Mouse (Mus musculus) liver, embryonic 16.5 days (tissue): Measurements from ENCODE around the gene Asb1. TPM values are rescaled to one million over a fixed set of nuclear protein-coding genes. Genes with fewer than 3 reads are reported as not detected.

Source experiments
- ATAC-seq: fragments of 200-750 bp; cut with Nextera tagmentation; 2 replicates; pipeline ENCODE4 v1.8.0; 2017; ENCODE audit warnings: low read depth, mild to moderate bottlenecking, moderate number of reproducible peaks, moderate library complexity
- H3K27ac ChIP-seq: fragments of 300-500 bp; sonication (generic); 2 replicates; pipeline ENCODE4 v1.5.1; 2014; ENCODE audit warnings: mild to moderate bottlenecking, low read length
- H3K27me3 ChIP-seq: fragments of 300-500 bp; sonication (generic); 2 replicates; pipeline ENCODE4 v1.6.1; 2014; ENCODE audit warnings: low read depth, low read length, mixed read lengths; ENCODE audit not compliant: control insufficient read depth, insufficient read depth
- H3K36me3 ChIP-seq: fragments of 300-500 bp; sonication (generic); 2 replicates; pipeline ENCODE4 v1.6.1; 2014; ENCODE audit warnings: mild to moderate bottlenecking; ENCODE audit not compliant: control insufficient read depth, insufficient read depth
- H3K4me1 ChIP-seq: fragments of 300-500 bp; sonication (generic); 2 replicates; pipeline ENCODE4 v1.6.1; 2014; ENCODE audit warnings: low read depth, low read length, mixed read lengths; ENCODE audit not compliant: control insufficient read depth
- H3K4me2 ChIP-seq: fragments of 300-500 bp; sonication (generic); 2 replicates; pipeline ENCODE4 v1.6.1; 2014; ENCODE audit warnings: low read depth, low read length, mixed read lengths
- H3K4me3 ChIP-seq: fragments of 300-500 bp; sonication (generic); 2 replicates; pipeline ENCODE4 v1.5.1; 2014; ENCODE audit warnings: low read depth, mild to moderate bottlenecking, low read length
- H3K9ac ChIP-seq: fragments of 300-500 bp; sonication (generic); 2 replicates; pipeline ENCODE4 v1.6.1; 2014; ENCODE audit warnings: low read depth, low read length
- H3K9me3 ChIP-seq: fragments of 300-500 bp; sonication (generic); replicated peaks from 2 replicates; pipeline ENCODE4 v1.6.1; 2016; ENCODE audit warnings: low read length; ENCODE audit not compliant: control insufficient read depth
- WGBS: fragments of 180-500 bp; shearing (Covaris S2); extraction: QIAGEN DNeasy Blood & Tissue Kit; methylation state at CpG from one replicate; pipeline ENCODE4 v1.1.7; 2014; ENCODE audit not compliant: insufficient replicate concordance; 5-methylcytosine and 5-hydroxymethylcytosine counted together
- polyA plus RNA-seq: library from polyadenylated mRNA; unstranded; fragments of >200 nt; fragmentation: Nextera tagmentation; extraction: Ambion mirVana; gene quantifications from 2 replicates; pipeline ENCODE4 v1.2.1, GENCODE M21; 2015

The Asb1 gene
- polyA plus RNA-seq, 1 experiment from 2014 or later, result 9.2 TPM

GRCm38 (mm10) chr1:91584969-91585835 is 44.9 kb downstream of the Asb1 start:
- H3K27ac ChIP-seq, result no peak overlapping the region
- 70% methylated on average over 17 of the region's 17 CpGs for WGBS

DNA sequence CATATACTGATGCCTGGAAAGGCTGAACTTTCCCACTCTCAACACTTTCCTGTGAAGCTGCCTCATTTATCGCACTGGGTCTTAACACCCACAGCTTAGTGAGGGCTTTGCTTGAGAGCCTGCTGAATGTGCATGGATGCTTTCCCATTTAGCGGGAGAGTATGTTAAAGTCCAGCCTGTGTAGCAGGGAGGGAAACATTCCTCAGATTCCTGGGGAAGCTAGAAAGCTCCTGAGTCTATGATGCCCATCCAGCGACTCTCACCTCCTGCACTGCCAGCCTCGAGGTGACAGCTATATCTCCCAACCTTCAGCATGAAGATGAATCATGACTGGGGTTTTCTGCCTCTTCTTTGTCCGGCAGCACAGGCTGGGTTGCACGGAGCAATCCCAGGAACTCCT is 49.4 kb downstream of the Asb1 start:
- Histone ChIP-seq H3K4me1 (no peaks in the 10 kb centered on the region), H3K4me3 (no peak overlapping the region), H3K36me3 (no peaks in the 10 kb centered on the region), H3K9me3 (no peaks in the 10 kb centered on the region), H3K4me2 (no peak overlapping the region), H3K27ac (no peak overlapping the region), H3K27me3 (no peaks in the 10 kb centered on the region), H3K9ac (no peak overlapping the region)
- ATAC-seq, result no peak
- WGBS, result 53% methylated on average over 6 of the region's 6 CpGs

More at GRCm38 (mm10) chr1:91584969-91585835, 44.9 kb downstream of the Asb1 start:
- H3K27me3 ChIP-seq, result no peaks in the 10 kb centered on the region
- ATAC-seq, result no peak
- H3K4me3 ChIP-seq, result no peak overlapping the region
- no peaks in the 10 kb centered on the region for H3K9me3 ChIP-seq
- no peak overlapping the region for H3K4me2 ChIP-seq
- H3K9ac ChIP-seq, result no peak overlapping the region
- no peaks in the 10 kb centered on the region for H3K4me1 ChIP-seq
- H3K36me3 ChIP-seq, result no peaks in the 10 kb centered on the region

DNA sequence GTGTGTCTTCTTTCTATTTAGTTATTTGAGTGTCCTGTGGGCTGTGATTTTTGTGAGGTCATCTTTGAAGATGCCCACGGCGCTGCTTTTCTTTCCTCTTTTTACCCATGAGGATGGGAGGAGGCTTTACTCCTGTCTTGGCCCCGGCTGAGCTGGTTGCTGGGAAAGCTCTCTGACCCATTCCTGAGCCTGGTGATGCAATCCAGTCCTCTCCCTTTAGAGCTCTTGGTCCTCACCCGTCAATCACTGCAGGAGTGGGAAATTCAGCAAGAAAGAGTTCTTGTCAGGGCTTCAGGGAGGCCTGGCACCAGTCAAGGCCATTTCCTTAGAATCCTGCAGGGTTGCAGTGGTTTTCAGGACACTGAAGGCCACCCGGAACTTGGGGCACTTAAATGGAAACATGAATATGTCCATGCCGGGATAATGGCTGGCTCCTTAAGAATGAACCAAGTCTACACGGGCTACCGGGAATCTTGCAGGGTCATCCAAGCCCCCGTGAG is 55.2 kb downstream of the Asb1 start:
- no peaks in the 10 kb centered on the region for H3K9me3 ChIP-seq
- no peaks in the 10 kb centered on the region for H3K4me1 ChIP-seq
- 69% methylated on average over 9 of the region's 9 CpGs for WGBS
- H3K36me3 ChIP-seq, result no peaks in the 10 kb centered on the region
- H3K4me3 ChIP-seq, result no peak overlapping the region
- ATAC-seq, result no peak
- no peaks in the 10 kb centered on the region for H3K27me3 ChIP-seq
- no peak overlapping the region for H3K4me2 ChIP-seq
- H3K27ac ChIP-seq, result no peak overlapping the region
- no peak overlapping the region for H3K9ac ChIP-seq

DNA sequence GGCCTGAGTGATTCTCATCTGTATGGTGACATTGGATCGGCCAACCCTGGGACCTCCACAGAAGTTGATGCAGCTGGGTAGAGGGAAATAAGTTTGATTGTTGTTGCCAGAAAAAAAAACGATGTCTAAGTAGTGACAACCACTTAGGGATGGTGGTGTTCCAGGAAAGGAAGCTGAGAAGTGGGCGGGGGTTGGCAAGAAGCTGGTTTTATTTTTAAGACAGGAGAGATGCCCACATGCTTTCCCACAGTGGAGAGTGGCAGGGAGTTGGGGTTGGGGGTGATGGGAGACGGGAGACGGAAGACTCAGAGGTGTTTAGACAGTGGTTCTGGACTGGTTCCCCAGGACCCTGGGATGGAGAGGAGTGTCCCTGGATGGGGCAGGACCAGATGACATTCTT is 57.3 kb downstream of the Asb1 start:
- H3K27ac ChIP-seq, result no peak overlapping the region
- no peaks in the 10 kb centered on the region for H3K9me3 ChIP-seq
- no peak overlapping the region for H3K9ac ChIP-seq
- no peak overlapping the region for H3K4me3 ChIP-seq
- WGBS, result 54% methylated on average over 5 of the region's 5 CpGs
- H3K4me1 ChIP-seq, result no peaks in the 10 kb centered on the region
- no peak overlapping the region for H3K4me2 ChIP-seq
- no peaks in the 10 kb centered on the region for H3K36me3 ChIP-seq
- no peak for ATAC-seq
- no peaks in the 10 kb centered on the region for H3K27me3 ChIP-seq

DNA sequence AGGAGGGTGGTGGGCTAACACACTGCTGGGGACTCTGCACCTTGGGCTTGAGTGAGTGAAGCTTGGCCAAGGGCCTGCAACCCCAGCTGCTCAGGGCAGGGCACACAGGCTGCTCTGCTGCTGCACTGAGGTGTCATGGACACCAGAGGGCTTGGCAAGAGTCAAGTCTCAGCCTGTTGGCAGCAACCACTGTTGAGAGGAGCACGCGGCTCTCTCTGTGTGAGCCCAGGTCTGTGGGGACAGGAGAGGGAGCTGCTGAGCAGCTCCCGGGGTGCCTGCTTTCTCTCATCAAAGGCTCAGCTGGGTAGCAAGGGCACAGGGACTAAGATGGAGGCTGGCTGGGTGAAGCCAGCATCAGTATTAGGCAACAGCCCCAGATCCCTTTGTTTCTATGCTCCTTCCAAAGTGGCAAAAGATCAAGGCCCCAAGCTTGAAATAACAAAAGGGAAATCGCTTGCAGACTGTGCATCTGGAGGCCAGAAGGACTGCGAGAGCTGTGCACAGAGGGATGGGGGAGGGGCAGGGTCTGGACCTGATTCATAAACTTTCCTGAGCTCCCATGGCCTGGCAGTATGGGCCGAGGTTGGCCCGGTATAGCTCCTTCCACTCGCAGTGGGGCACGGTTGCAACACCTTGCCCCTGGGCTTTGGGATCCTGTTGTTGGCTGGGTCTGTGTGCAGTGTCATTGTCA is 60.5 kb downstream of the Asb1 start:
- Histone ChIP-seq H3K27ac (no peak overlapping the region), H3K9ac (no peak overlapping the region), H3K27me3 (no peaks in the 10 kb centered on the region), H3K4me3 (no peak overlapping the region), H3K9me3 (no peaks in the 10 kb centered on the region), H3K4me1 (no peaks in the 10 kb centered on the region), H3K36me3 (no peaks in the 10 kb centered on the region), H3K4me2 (no peak overlapping the region)
- ATAC-seq, result no peak
- 29% methylated on average over 9 of the region's 9 CpGs for WGBS

DNA sequence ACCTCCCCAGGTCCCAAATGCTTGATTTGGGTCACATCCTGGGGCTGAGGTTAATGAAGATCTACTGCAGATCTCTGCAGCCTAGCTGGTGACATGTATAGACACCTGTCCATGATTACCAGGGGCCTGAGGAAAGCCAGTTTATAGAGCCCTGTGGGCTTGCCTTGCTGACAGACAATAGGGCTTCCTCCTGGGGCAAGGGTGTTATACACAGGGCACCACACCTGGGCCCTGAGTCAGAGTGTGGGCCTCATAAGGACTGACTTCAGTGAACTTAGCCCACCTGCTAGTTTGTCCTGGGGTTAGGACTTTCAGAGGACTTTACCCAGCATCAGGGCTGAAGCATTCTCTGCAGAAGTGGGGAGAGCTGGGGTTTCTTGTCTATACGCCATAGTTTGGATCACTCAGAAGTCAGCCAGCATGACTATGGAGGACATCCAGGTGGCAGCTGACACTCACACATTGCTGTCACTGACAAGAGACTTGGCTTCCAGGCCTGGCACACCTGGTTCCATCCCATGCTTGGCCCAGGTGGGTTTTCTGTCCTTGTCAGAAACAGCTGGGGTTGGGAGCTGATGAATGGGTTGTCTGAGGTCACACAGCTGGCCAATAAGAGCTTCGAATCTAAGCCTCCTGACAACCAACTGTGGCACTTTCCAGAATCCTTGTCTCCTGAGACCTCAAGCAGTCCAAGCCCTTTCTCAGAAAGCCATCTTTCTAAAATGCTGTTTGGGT is 61.2 kb downstream of the Asb1 start:
- Histone ChIP-seq H3K27ac (no peak overlapping the region), H3K27me3 (no peaks in the 10 kb centered on the region), H3K36me3 (no peaks in the 10 kb centered on the region), H3K4me2 (no peak overlapping the region), H3K9ac (no peak overlapping the region), H3K9me3 (no peaks in the 10 kb centered on the region), H3K4me3 (no peak overlapping the region), H3K4me1 (no peaks in the 10 kb centered on the region)
- no peak for ATAC-seq
- 73% methylated on average over 2 of the region's 2 CpGs for WGBS

DNA sequence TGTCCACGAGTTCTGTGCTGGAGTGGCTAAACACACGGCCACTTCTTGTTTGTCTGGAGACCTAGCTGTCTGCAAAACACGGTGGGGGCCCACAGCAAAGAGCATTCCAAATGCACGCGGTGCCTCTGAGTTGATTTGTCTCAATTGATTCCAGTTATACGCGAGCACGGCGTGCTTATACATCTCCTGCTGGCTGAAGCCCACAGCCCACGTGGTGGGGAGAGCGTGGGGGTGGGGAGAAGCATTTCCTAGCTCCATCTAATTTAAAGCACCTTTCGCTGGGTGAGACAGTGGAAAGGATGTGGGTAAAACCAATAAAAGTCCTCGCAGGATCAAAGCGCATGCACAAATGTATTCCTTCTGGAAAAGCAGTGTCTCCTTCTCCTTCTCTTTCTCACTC is 65.3 kb downstream of the Asb1 start:
- Histone ChIP-seq H3K27me3 (no peaks in the 10 kb centered on the region), H3K4me1 (no peaks in the 10 kb centered on the region), H3K9ac (no peak overlapping the region), H3K4me2 (no peak overlapping the region), H3K36me3 (no peaks in the 10 kb centered on the region), H3K4me3 (no peak overlapping the region), H3K27ac (no peak overlapping the region), H3K9me3 (no peaks in the 10 kb centered on the region)
- no peak for ATAC-seq
- WGBS, result 62% methylated on average over 14 of the region's 14 CpGs

DNA sequence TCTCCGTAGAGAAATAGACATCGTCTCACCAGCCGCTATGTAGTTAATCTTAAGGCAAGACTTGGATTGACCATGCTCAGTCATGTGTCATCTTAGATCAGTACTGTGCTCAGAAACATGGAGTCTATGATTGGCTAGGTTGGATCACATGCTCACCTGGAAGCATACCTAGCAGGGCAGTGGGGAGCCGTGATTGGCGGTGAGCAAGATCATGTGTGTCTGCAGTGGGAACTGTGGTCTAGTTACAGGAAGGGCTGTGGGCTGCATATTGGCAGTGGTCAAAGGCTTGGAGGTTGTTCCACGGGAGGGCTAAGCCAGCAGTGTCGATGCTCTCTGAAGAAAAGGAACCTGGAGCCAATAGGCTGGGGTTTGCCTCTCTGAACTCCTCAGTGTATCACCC is 66.4 kb downstream of the Asb1 start:
- Histone ChIP-seq H3K4me3 (no peak overlapping the region), H3K27ac (no peak overlapping the region), H3K9me3 (no peaks in the 10 kb centered on the region), H3K27me3 (no peaks in the 10 kb centered on the region), H3K4me2 (no peak overlapping the region), H3K9ac (no peak overlapping the region), H3K36me3 (no peaks in the 10 kb centered on the region), H3K4me1 (no peaks in the 10 kb centered on the region)
- ATAC-seq, result no peak
- WGBS, result 61% methylated on average over 7 of the region's 7 CpGs
